Mouse (Mus musculus): ENCODE data around the gene Mbd5. TPM values are rescaled to one million over a fixed set of nuclear protein-coding genes. Genes with fewer than 3 reads are reported as not detected.

Mbd5 gene
- total and polyA plus RNA-seq, 3 experiments, result 4.4 to 8.7 TPM; not detected in 1

DNA sequence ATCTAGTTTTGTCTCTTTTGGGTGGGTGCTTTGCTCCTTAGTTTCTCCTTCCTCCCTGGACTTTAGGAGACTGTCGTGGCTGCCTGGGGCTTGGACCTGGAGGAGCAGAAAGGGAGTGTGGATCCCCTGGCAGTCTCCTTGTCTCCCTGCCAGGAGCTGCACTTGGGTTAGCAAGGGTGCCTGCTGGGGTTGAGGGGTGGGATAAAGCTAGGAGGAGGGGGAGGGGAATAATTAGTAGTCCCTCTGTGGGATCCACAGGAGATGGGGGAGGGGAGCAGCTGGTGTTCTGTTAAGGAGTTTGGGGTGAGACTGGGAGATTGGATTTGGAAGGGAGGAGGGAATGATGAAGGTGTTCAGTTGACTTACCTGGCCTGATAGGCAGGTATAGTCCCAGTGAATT, 337.7 kb downstream of the Mbd5 start:
- H3K27me3 ChIP-seq (ENCODE audit: control insufficient read depth in 1 of 2, insufficient read depth in 2 of 2, low read length in 2 of 2), result no peaks in the 10 kb centered on the region
- no peaks in the 10 kb centered on the region for H3K4me1 ChIP-seq (ENCODE audit: control insufficient read depth in 1 of 2, insufficient read depth in 2 of 2, low read length in 2 of 2)
- no peak for TF ChIP-seq TBP (IDR thresholded peaks at IDR 0.05; ENCODE audit: low read depth, low read length)
- H3K4me3 ChIP-seq (ENCODE audit: control insufficient read depth in 1 of 2, insufficient read depth in 1 of 2, low read depth in 2 of 2, low read length in 2 of 2), result no peak overlapping the region
- no peak overlapping the region for H3K27ac ChIP-seq (ENCODE audit: control insufficient read depth, low read depth, low read length)
- no peaks in the 10 kb centered on the region for H3K9me3 ChIP-seq (replicated peaks; ENCODE audit: insufficient read depth, low read length)
- no peak overlapping the region for H3K9ac ChIP-seq (ENCODE audit: control insufficient read depth, low read depth, low read length, poor library complexity, severe bottlenecking)
- H3K36me3 ChIP-seq (ENCODE audit: control insufficient read depth in 1 of 2, insufficient read depth in 2 of 2, low read length in 2 of 2), result no peaks in the 10 kb centered on the region
- no peaks in the 10 kb centered on the region for H3K79me2 ChIP-seq (ENCODE audit: control insufficient read depth, insufficient read depth, low read length, poor library complexity)
- DNase-seq (ENCODE audit: low read depth, low spot score), result no peak

- H3K9me3 ChIP-seq (replicated peaks; ENCODE audit: insufficient read depth, low read length), result no peaks in the 10 kb centered on the region
- H3K4me3 ChIP-seq (ENCODE audit: control insufficient read depth in 1 of 2, insufficient read depth in 1 of 2, low read depth in 2 of 2, low read length in 2 of 2), result no peak overlapping the region
- no peak overlapping the region for H3K27ac ChIP-seq (ENCODE audit: control insufficient read depth, low read depth, low read length)
- no peaks in the 10 kb centered on the region for H3K79me2 ChIP-seq (ENCODE audit: control insufficient read depth, insufficient read depth, low read length, poor library complexity)
- TF ChIP-seq USF2 (IDR thresholded peaks at IDR 0.05; ENCODE audit: borderline replicate concordance in 1 of 2, insufficient read depth in 1 of 2, low read depth in 1 of 2, low read length in 2 of 2) (no peak), JUND (IDR thresholded peaks at IDR 0.05; ENCODE audit: low read depth, low read length) (no peak), BHLHE40 (IDR thresholded peaks at IDR 0.05; ENCODE audit: borderline replicate concordance, low read depth, low read length) (no peak), SMC3 (IDR thresholded peaks at IDR 0.05; ENCODE audit: low read depth, low read length) (no peak), MYB (IDR thresholded peaks at IDR 0.05; ENCODE audit: low read depth, low read length) (no peak)
- no peaks in the 10 kb centered on the region for H3K36me3 ChIP-seq (ENCODE audit: control insufficient read depth in 1 of 2, insufficient read depth in 2 of 2, low read length in 2 of 2)
- H3K27me3 ChIP-seq (ENCODE audit: control insufficient read depth in 1 of 2, insufficient read depth in 2 of 2, low read length in 2 of 2), result no peaks in the 10 kb centered on the region
- no peak for DNase-seq (ENCODE audit: low read depth, low spot score)
- no peak overlapping the region for H3K9ac ChIP-seq (ENCODE audit: control insufficient read depth, low read depth, low read length, poor library complexity, severe bottlenecking)
- H3K4me1 ChIP-seq (ENCODE audit: control insufficient read depth in 1 of 2, insufficient read depth in 2 of 2, low read length in 2 of 2), result no peaks in the 10 kb centered on the region
Measured at GRCm38 (mm10) chr2:49291709-49292108, 342.4 kb downstream of the Mbd5 start.

DNA sequence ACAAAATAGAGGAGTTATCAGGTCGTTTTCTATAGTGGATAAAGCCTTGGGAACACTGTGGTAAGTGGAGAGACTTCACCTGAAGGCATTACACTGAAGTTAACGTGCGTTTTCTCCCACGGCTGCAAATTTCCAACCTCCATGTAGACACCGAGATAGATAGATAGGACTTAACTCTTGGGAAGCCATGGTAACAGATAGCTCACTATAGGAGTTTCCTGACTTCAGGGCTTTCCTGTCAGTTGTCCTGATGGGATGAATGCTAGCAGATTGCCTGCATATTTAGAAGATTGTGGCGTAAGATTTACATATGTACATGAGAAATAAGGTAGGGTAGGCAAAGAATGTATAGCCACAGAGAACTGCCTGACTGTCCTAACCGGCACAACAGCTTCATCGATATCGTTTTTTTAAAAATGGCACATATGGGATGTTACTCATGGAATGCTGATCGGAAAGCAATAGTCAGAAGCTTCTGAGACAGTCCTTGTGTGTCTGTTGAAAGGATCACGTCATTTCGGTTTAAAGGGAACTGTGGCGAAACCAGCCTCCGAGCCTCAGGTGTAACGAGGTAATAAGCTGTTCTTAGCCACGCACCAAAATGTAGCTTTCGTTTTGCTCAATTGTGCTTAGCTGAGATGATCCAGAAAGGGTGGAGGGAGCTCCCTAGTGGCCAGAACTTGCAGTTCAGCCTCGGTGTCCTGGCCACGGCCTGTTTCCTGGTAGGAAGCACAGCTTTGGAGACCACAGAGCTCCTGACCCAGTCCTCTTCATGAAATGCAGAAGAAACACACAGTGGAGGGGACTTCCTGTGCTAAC, 363.5 kb downstream of the Mbd5 start:
- peak; percentile 93 for DNase-seq (ENCODE audit: low read depth, low spot score)
- H3K27me3 ChIP-seq (ENCODE audit: control insufficient read depth in 1 of 2, insufficient read depth in 2 of 2, low read length in 2 of 2), result no peaks in the 10 kb centered on the region
- no peaks in the 10 kb centered on the region for H3K79me2 ChIP-seq (ENCODE audit: control insufficient read depth, insufficient read depth, low read length, poor library complexity)
- no peak for TF ChIP-seq NELFE (IDR thresholded peaks at IDR 0.05; ENCODE audit: low read depth, low read length)
- TF ChIP-seq SMC3 (IDR thresholded peaks at IDR 0.05; ENCODE audit: low read depth, low read length), result peak; percentile 97
- TF ChIP-seq ZKSCAN1 (IDR thresholded peaks at IDR 0.05; ENCODE audit: low read depth, low read length), result no peak
- peak; percentile 85 to 94 (median 87) for TF ChIP-seq CTCF (IDR thresholded peaks at IDR 0.05 in 2 of 3, conservative IDR thresholded peaks at IDR 0.05 in 1 of 3; ENCODE audit: control insufficient read depth in 1 of 3, insufficient read depth in 1 of 3, low read depth in 2 of 3, low read length in 3 of 3, poor library complexity in 1 of 3, severe bottlenecking in 1 of 3)
- peak; percentile 53; the same call in 1 of the 2 replicates for TF ChIP-seq TBP (IDR thresholded peaks at IDR 0.05; ENCODE audit: low read depth, low read length)
- peak; percentile 98 for TF ChIP-seq RAD21 (IDR thresholded peaks at IDR 0.05; ENCODE audit: low read depth, low read length)
- peak; percentile 93 for TF ChIP-seq ZC3H11A (IDR thresholded peaks at IDR 0.05; ENCODE audit: low read depth, low read length)
- TF ChIP-seq MXI1 (IDR thresholded peaks at IDR 0.05; ENCODE audit: low read depth, low read length), result peak; percentile 32; the same call in 1 of the 2 replicates
- TF ChIP-seq SIN3A (IDR thresholded peaks at IDR 0.05; ENCODE audit: low read length), result peak; percentile 54
- TF ChIP-seq UBTF (IDR thresholded peaks at IDR 0.05; ENCODE audit: borderline replicate concordance, insufficient read depth, low read depth, low read length), result no peak
- no peak for TF ChIP-seq MAFK (IDR thresholded peaks at IDR 0.05; ENCODE audit: borderline replicate concordance, low read depth, low read length)
- TF ChIP-seq ELF1 (IDR thresholded peaks at IDR 0.05; ENCODE audit: low read depth, low read length), result peak; percentile 42; the same call in 1 of the 2 replicates
- no peaks in the 10 kb centered on the region for H3K4me1 ChIP-seq (ENCODE audit: control insufficient read depth in 1 of 2, insufficient read depth in 2 of 2, low read length in 2 of 2)
- peaks cover 0 to 2% of the 10 kb centered on the region in 2 experiments; a peak in 1 of 4 replicates for H3K36me3 ChIP-seq (ENCODE audit: control insufficient read depth in 1 of 2, insufficient read depth in 2 of 2, low read length in 2 of 2)
- H3K9me3 ChIP-seq (replicated peaks; ENCODE audit: insufficient read depth, low read length), result no peaks in the 10 kb centered on the region
- H3K27ac ChIP-seq (ENCODE audit: control insufficient read depth, low read depth, low read length), result no peak overlapping the region
- H3K4me3 ChIP-seq (ENCODE audit: control insufficient read depth in 1 of 2, insufficient read depth in 1 of 2, low read depth in 2 of 2, low read length in 2 of 2), result peak overlapping the region; percentile 76 to 91
- peak overlapping the region; percentile 67 for H3K9ac ChIP-seq (ENCODE audit: control insufficient read depth, low read depth, low read length, poor library complexity, severe bottlenecking)
